Mouse (Mus musculus) layer of hippocampus, adult 18-20 months (tissue): ENCODE measurements around the gene Il10rb. TPM values are rescaled to one million over a fixed set of nuclear protein-coding genes. Genes with fewer than 3 reads are reported as not detected.
"Not testable (repeated sequence)": the region's sequence is repeated elsewhere in the genome, so short reads cannot be mapped to it uniquely, and the experiment has no call there.

ENCODE experiments used
- DNase-seq, 2 experiments: peaks; one replicate each; pipeline ENCODE4 v3.0.0; 2022; ENCODE audit warnings: low spot score in 2 of 2
- total RNA-seq, 2 experiments: library from RNA; stranded (reverse); gene quantifications; 2 replicates each; pipeline ENCODE4 v1.2.3; 2021

Il10rb gene
- total RNA-seq, 2 experiments from 2014 or later, result 7.8 to 9.5 TPM

DNA sequence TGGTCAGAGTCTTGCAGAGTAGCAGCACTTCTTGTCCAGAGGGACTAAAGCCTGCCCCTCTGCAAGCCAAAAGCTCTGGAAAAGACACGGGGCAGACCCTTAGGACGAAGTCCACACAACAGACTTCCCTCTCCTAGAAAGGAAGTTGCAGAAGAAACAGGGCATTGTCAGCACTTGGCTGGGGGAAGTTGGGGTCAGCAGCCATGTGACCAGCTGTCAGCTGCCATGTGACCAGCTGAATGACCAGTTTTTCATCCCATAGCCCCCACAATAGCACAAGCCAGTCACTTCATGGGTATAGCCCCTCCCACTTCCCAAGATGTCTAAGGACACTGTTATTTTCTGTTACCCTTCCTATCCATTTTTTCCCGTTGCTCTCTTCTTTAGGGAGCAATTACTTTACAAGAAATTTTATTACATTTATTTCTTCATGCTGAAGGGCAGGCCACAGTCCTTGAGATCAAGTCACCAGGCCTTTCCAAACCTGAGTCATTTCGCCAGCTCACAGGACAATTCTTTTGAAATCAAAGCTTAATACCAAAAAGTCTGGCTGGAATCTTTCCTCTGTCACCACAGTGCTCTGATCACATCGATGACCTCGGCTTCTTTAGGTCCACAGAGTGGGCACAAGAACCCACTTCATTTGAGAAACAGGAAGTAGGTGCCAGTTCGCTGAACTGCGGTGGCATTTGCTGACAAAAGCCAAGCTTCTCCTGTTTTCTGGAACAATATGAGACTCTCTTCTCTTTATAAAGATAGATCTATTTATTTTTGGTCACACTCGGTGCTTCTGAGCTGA lies 9.6 kb downstream of the Il10rb start:
- DNase-seq, result no peak

DNA sequence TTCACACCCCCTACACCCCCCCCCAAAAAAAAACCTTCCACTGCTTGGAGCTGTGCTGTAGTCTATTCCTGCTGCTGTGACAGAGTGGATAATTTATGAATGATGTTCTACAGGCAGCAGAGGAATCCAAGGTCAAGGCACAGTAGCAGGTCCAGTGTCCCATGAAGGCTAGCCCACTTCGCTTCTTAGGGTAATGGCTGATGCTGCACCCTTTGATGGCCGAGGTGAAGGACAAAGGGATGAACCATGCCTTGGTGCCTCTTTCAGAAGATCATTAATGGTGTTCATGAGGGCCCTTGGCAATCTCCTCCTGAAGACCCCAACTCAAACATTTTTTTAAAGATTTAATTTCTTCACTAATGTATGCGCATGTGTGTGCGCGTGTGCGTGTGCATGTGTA lies 10.4 kb downstream of the Il10rb start:
- no peak for DNase-seq

DNA sequence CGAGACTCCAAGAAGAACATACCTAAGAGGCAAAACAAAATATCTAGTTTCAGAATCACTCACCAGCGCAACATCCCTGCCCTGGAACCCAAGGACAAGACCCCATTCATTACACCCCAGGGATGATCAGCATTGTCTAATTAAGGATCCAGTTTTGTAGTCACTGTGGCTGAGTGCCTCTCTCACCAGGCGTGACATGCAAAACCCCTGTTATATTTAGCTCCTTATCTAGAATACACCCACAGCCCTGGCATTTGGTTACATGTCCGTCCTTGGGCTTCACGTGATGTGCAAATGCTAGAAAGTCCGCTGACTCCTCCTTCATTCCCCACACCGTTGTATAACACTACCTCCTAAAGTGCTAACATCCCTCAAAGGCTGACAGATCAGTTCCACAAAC lies 11.0 kb downstream of the Il10rb start:
- no peak for DNase-seq

DNA sequence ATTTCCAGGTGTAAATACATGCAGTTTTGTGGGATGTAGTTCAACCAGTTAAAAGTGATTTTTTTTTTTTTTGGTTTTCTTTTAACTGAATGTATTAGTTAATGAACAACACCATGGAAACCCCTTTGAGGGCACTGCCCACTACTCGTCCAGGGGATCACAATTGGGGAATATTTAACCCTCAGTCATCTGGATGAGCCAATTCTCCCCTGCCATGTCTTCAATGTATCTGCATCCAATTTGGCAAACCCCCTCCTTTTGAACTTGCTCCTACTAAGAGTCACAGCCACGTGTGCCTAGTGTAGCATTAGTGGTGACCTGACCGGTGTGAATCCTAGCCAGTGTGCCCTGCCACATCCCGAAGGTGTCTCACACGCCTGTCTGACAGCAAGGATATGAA lies 12.6 kb downstream of the Il10rb start:
- DNase-seq, result no peak

DNA sequence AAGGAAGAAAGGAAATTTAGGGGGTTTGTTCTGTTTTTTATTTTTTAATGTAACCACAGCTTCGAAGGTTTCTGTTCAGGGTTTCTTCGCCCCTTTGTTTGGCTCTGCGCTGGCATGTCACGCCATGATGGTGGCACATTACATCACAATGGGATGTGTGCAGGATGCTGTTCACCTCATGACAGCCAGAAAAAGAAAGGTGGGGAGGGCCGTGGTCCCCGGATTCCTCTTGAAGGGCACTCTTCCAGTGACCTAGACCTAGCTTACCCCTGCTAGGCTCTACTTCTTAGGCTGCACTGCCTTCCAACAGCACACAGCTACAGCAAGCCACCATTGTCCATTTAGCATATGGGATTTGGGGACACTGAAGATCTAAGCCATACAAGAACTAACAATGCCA lies 19.9 kb downstream of the Il10rb start:
- DNase-seq, result no peak

DNA sequence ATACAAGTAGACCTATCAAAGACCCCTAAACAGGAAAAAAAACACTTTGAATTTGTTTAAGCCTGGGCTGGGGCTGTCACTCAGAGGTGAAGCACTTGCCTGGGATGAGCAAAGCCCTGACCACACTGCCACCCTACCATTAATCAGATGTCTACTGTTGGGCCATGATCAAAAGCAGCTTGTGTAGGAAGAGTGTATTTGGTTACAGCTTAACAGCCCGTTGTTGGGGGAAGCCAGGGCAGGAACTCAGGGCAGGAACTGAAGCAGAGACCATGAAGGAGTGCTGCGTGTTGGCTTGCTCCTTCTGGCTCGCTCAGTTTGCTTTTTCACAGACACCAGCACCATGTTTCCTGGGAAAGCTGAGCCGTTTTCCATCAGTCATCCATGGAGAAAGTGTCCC lies 20.6 kb downstream of the Il10rb start:
- no peak for DNase-seq

DNA sequence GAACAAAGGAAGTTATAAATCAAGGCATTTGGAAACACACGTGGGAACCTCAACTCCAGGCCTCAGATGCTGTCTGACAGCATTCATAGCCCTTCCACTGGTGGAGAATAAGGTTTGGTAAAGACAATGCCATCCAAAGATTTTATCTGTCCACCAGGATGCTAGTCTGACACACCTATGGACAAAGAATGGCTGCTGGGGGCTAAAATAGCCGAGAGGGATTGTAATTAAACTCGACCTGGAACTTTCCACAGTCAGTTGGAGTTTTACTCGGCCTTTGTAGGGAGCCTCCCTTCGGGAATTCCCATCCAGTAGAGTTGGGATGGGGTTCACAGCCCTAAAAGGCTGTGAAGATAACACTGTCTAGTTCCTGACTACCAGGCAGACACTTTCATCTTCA lies 21.5 kb downstream of the Il10rb start:
- no peak for DNase-seq

DNA sequence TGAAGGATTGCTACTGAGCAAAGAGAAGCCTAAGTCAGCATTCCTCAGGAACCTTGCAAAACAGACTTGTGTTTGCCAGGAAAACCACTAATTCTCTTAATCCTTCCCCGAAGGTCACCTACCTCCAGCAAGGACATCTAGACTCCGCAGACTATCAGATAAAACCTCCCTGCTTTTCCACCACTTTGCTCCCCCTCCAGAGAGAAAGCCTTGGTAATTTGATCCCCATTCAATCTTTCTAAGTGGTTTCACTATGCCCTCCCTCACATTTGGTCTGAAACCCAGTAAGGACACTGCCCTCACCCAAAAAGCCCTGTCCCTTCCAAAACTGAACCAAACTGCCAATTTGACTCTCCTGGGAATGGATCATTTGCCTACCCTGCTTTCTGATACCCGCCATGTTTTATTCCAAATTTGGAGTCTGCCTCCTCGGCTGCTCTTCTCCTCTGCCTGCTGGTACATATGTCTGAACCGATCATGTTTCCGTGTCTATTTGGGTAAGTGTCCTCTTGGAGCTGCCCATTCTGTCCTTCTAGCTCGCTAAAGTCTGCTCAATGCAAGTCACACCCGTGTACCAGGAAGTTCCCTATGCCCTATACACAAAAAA lies 22.4 kb downstream of the Il10rb start:
- no peak for DNase-seq

DNA sequence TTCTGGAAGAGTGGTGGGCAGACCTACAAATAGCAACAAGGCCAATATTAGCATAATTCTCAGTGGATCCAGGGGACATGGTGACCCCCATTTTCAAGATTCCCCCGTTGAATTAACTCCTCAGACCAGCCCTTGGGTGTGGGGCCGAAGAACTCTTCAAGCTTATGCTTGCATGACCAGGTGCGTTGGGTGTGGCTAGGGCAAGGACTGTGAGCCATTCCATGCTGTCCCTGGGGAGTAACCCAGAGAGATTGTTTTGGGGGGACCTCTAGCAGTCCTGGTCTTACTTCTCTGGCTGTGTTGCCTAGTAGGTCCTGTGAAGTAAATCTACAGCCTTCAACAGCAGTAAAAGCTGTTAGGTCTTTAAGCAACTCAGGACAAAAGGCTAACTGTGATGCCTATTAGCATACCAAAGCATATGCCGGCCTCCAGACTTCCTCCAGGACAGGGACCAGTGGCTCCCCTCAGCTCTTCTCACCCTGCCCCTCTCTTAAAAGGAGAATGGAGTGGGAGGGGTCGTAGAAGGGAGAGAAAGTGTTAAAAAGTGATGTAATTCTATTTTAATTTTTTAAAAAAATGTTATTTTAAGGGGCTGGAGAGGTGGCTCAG lies 26.9 kb downstream of the Il10rb start:
- DNase-seq, result no peak

DNA sequence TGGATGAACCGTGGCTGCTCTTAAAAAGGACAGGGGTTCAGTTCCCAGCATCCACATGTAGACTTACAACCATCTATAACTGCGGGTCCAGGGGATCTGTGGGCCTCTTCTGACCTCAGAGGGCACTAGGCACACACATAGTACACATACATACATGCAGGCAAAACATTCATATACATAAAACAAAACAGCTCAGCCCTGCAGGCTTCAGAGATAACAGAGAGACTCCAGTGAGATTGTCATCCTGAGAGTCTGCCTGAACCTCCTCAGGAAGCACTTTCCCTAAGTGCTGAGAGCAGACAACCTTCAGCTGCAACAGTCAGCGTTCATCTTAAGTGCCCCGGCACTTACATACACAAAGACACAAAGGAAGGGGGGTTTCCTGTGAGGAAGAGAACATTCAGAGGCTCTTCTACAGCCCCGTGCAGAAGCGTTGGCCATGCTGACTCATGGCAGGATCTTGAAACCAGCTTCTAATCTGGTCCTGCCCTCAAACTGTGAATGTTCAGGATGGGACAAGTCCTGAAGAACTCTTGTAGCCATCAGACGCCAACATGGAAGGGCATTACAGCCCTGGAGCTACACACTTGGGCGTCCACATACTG lies 27.5 kb downstream of the Il10rb start:
- no peak for DNase-seq

DNA sequence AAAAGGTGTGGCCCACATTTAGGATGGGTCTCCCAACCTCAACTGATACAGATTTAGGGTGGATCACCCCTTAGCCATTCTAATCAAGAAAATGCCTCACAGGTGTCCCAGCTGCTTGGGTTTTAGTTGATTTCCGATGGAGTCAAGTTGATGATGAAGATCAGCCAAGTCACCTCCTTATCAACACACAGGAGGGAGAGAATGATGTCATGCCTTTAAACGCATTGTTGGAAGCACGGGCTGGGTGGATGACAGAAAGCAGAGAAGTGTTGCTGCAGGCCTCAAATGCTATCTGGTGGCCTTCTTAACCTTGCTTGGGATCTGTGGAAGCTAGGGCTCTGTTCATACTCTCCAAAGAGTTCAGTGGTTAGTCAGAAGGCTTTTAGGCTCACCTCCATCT lies 28.2 kb downstream of the Il10rb start:
- no peak for DNase-seq

DNA sequence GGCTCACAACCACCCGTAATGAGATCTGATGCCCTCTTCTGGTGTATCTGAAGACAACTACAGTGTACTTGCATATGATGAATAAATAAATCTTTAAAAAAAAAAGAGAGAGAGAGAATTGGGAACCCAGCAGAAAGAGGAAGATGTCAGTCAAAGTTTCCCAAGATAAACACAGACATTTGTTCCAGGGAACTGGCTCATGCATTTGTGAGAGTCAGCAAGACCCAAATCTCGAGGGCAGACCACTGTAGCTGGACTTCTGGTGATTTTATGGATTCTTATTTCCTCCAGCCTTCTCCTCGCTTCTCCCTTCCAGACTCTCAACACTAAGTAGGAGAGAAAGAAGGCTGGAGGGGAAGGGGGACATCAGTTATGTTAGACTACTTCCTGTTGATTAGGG lies 32.1 kb downstream of the Il10rb start:
- no peak for DNase-seq

DNA sequence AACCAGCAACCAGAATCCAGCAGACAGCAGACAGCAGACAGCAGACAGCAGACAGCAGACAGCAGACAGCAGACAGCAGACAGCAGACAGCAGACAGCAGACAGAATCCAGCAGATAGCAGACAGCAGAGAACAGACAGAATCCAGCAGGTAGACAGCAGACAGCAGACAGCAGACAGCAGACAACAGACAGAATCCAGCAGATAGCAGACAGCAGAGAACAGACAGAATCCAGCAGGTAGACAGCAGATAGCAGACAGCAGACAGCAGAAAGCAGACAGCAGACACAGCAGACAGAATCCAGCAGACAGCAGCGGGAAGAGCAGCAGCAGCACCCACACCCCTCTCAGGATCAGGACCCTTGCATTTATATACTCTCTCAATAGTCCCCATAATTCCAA lies 32.6 kb downstream of the Il10rb start:
- DNase-seq, result not testable (repeated sequence)

DNA sequence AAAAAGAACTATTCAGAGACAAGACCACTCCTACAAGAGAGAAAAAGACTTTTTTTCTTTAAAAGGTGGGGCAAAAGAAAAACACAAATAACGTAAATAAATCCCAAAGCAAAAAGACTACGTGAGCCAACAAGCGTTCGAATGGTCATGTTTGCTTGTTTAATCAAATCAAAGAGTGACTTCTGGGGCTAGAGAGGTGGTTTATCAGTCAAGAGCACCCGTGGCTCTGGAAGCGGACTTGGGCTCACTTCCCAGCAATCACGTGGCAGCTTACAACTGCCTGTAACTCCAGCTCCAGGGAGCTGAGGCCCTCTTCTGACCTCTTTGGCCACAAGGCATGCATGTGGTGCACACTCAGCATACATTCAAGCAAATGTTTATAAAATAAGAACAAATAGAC lies 35.4 kb downstream of the Il10rb start:
- DNase-seq, result no peak

DNA sequence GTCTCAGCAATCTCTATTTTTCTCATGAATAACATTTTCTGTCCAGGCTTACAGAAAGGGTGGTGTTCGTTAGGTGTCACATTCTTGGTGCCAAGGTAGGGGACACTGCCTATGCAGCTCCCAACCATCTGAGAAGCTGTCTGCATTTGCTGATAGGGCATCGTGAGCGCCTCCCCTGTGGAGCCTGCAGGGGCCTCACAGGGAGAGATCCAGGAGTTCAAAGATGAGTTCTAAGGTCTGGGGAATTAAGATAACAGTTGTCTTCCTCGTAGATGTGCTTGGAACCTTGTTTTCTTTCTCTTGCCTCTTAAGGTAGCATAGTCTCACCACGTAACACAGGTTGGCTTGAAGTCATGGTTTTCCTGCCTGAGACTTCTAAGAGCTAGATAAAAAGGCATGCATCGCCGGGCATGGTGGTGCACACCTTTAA lies 35.9 kb downstream of the Il10rb start:
- DNase-seq, result no peak

DNA sequence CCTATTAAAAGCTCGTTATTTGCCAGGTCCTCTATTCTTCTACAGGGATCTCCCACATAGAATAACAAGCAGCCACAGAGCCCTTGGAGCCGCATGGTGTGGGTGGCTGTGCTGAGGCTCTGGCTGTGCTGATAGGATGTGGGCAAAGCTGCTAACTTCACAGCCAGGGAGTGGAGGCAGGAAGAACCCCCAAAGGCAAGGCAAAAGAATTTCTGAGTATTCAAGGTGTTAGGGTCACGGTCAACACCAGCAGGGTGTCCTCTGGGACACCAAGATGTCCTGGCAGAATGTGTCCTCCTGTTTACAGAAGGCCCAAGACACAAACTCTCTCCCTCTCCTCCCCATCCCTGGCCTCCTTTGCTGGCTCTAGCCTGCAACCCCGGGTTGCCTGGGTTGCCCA lies 36.5 kb downstream of the Il10rb start:
- DNase-seq, result peak in 1 of 2 experiments; percentile 34

DNA sequence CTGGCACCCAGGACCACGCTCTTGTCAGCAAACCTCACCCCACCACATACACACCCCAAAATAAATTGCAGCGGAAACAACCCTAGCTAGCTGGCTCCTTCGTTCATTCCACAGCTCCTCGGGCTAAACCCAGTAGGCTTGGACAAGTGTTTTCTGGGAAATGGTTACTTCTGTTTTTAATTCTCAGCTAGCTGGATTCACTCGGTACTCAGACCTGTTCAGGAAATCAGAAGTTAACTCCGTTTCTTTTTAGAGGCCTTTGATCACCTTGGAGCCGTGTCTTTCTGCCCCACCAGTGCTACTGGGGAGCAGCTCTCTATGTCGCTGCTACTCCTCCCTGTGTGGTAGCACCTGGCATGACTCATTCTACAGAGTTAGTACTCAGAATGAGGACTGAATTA lies 37.2 kb downstream of the Il10rb start:
- DNase-seq, result no peak

DNA sequence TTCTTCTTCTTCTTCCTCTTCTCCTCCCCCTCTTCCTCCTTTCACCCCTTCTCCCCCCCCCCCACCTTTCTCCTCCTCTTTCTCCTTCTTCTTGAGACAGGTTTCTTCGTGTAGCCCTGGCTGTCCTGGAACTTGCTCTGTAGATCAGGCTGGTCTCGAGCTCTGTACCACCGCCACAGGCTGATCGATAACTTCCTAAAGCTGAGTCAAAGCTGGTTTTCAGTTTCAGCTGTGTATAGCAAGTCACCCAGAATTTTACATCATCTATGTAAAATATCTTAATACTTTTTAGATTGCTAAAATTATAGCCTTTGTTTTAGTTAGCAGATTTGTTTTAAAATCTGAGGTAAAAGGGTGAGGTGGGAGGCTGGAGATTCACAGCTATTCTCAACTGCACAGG lies 38.9 kb downstream of the Il10rb start:
- DNase-seq, result no peak

DNA sequence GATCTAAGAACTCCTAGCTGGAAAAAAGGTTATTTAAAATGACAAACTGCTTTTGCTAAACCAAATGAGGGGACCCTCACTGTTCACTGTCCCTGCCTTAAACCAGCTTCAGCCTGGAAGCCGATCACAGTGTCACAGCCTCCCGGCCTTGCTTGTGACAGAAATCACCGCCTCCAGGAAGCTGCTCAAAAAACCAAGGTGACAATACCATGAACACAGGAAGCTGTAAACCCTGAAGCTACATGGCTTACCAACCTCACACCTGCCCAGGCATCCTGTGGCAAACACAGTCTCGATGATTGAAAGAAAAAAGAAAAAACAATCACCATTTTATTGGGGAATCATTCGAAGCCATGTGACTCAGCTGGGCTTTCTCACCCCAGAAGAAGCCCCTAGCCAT lies 39.6 kb downstream of the Il10rb start:
- DNase-seq, result no peak

DNA sequence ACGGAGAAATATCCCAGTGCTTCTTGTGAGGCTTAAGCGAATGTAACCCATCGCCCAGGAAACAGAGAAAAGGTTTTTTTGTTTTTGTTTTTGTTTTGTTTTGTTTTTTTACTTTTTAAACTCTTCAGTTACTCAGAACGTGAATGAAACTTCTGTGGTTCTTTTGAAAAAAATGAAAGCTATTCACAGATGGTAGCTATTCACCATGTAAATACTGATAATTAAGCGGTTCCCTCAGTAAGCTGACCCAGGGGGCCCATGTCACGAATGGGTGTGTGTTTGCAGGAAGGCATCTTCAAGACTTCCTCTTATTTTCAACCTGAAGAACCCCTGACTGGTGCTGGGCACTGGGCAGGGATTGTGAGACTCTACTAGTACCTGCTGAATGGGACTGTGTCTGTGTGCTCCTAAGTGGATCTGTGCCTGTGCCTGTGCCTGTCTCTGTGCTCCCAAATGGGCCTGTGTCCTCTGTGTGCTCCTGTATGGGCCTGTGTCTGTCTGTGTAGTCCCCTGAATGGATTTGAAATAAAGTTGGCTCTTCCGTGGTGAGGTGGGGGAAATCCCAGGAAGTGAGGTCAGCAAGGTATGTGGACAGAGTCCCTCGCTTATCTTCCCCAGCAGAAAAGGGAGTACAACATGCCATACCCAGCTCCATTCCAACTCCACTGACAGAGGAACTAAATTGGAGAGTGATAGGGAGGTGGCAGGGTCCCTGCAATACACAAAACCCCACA lies 41.0 kb downstream of the Il10rb start:
- DNase-seq, result no peak

DNA sequence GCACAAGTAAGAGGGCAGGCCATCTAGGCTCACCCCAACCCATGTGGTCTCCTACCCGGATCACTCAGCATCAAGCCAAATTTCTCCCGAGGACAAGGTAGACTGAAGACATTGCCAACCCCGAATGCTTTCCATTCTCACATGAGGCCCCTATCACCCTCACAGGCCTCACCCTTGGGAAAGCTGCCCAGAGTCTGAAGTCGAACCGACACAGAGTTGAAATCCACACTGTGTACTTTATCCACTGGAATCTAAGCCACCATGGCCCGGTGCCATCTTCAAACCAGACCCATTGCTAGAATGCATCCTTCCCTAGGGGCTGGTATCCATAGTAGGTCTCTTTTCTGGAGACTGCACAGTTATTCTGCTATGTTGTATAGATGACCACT lies 41.5 kb downstream of the Il10rb start:
- DNase-seq, result no peak

DNA sequence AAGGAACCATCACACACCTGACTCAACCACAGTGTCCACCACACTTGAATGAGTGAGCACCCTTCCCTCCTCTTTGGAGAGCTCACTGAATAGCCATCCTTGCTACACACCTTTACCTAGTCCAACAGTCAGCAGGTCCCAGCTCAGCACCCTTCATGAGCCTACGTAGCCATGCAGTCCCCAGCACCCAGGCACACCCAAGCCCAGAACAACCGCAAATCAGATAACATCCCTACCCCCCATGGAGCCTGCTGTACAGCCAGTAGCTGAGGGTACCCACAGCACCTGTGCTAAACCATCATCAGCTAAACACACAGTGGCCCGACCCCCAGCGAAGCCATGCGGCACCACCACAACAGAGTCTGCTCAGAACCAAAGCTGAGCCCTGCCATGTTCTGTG lies 42.1 kb downstream of the Il10rb start:
- DNase-seq, result no peak
